Mouse (Mus musculus) MEL (cell line): ENCODE data around the gene Calm5. TPM values are rescaled to one million over a fixed set of nuclear protein-coding genes. Genes with fewer than 3 reads are reported as not detected.

ENCODE experiments used
- DNase-seq: peaks from one replicate; pipeline ENCODE4 v3.0.0; 2011; ENCODE audit warnings: low read depth, low spot score
- H3K27ac ChIP-seq: 2 replicates; pipeline ENCODE4 v1.5.1; 2012; ENCODE audit warnings: low read depth, mild to moderate bottlenecking, control low read depth, low read length, moderate library complexity; ENCODE audit not compliant: control insufficient read depth
- H3K27me3 ChIP-seq, 2 experiments: fragments of 150-350 bp in 1 of 2; sonication (generic) in 1 of 2; 2 replicates each; pipeline ENCODE4 v1.6.1; 2012; ENCODE audit warnings: low read length in 2 of 2, mild to moderate bottlenecking in 2 of 2, improper control_type of control experiment in 1 of 2, moderate library complexity in 1 of 2; ENCODE audit not compliant: insufficient read depth in 2 of 2, control insufficient read depth in 1 of 2
- H3K36me3 ChIP-seq, 2 experiments: 2 replicates each; pipeline ENCODE4 v1.6.1; 2012 to 2014; ENCODE audit warnings: low read length in 2 of 2, improper control_type of control experiment in 1 of 2, inconsistent platforms in 1 of 2, mild to moderate bottlenecking in 1 of 2; ENCODE audit not compliant: insufficient read depth in 2 of 2, control insufficient read depth in 1 of 2
- H3K4me1 ChIP-seq, 2 experiments: fragments of 150-350 bp in 1 of 2; sonication (generic) in 1 of 2; 2 replicates each; pipeline ENCODE4 v1.6.1; 2012; ENCODE audit warnings: low read length in 2 of 2, improper control_type of control experiment in 1 of 2, mild to moderate bottlenecking in 1 of 2; ENCODE audit not compliant: insufficient read depth in 2 of 2, control insufficient read depth in 1 of 2
- H3K4me3 ChIP-seq, 2 experiments: fragments of 150-350 bp in 1 of 2; sonication (generic) in 1 of 2; 2 replicates each; pipeline ENCODE4 v1.5.1; 2012; ENCODE audit warnings: low read depth in 2 of 2, low read length in 2 of 2, mild to moderate bottlenecking in 2 of 2, moderate library complexity in 2 of 2, control low read depth in 1 of 2, improper control_type of control experiment in 1 of 2; ENCODE audit not compliant: control insufficient read depth in 1 of 2, insufficient read depth in 1 of 2
- H3K79me2 ChIP-seq: 2 replicates; pipeline ENCODE4 v1.6.1; 2012; ENCODE audit warnings: mild to moderate bottlenecking, low read length, moderate library complexity; ENCODE audit not compliant: control insufficient read depth, poor library complexity, insufficient read depth
- H3K9ac ChIP-seq: 2 replicates; pipeline ENCODE4 v1.6.1; 2012; ENCODE audit warnings: low read depth, mild to moderate bottlenecking, control low read depth, low read length, moderate library complexity; ENCODE audit not compliant: control insufficient read depth, poor library complexity, severe bottlenecking
- H3K9me3 ChIP-seq: fragments of 150-350 bp; sonication (generic); replicated peaks from 2 replicates; pipeline ENCODE4 v1.6.1; 2012; ENCODE audit warnings: mild to moderate bottlenecking, low read length, improper control_type of control experiment, moderate library complexity; ENCODE audit not compliant: insufficient read depth
- CHD2 ChIP-seq: IDR thresholded peaks from 2 replicates; pipeline ENCODE4 v1.6.1; 2011; ENCODE audit warnings: low read length, improper control_type of control experiment
- E2F4 ChIP-seq: IDR thresholded peaks from 2 replicates; pipeline ENCODE4 v1.6.1; 2011; ENCODE audit warnings: low read depth, low read length, improper control_type of control experiment, borderline replicate concordance
- ELF1 ChIP-seq: IDR thresholded peaks from 2 replicates; pipeline ENCODE4 v1.6.1; 2014; ENCODE audit warnings: low read depth, mild to moderate bottlenecking, inconsistent platforms, low read length, improper control_type of control experiment, moderate library complexity
- EP300 ChIP-seq, 2 experiments: IDR thresholded peaks; 2 replicates each; pipeline ENCODE4 v1.6.1; 2011; ENCODE audit warnings: improper control_type of control experiment in 2 of 2, low read length in 2 of 2, low read depth in 1 of 2, mild to moderate bottlenecking in 1 of 2
- ETS1 ChIP-seq: IDR thresholded peaks from 2 replicates; pipeline ENCODE4 v1.6.1; 2012; ENCODE audit warnings: low read depth, mild to moderate bottlenecking, inconsistent platforms, low read length, improper control_type of control experiment, moderate library complexity
- GABPA ChIP-seq: IDR thresholded peaks from 2 replicates; pipeline ENCODE4 v1.6.1; 2012; ENCODE audit warnings: low read depth, mild to moderate bottlenecking, inconsistent platforms, low read length, improper control_type of control experiment, moderate library complexity
- GATA1 ChIP-seq: IDR thresholded peaks from 2 replicates; pipeline ENCODE4 v1.6.1; 2011; ENCODE audit warnings: low read depth, low read length, improper control_type of control experiment
- JUND ChIP-seq: IDR thresholded peaks from 2 replicates; pipeline ENCODE4 v1.6.1; 2011; ENCODE audit warnings: low read depth, mild to moderate bottlenecking, improper control_type of control experiment, low read length
- KAT2A ChIP-seq: conservative IDR thresholded peaks from 2 replicates; pipeline ENCODE4 v1.6.1; 2012; ENCODE audit warnings: low read depth, low read length, improper control_type of control experiment, inconsistent platforms
- MAFK ChIP-seq: IDR thresholded peaks from 2 replicates; pipeline ENCODE4 v1.6.1; 2011; ENCODE audit warnings: low read depth, mild to moderate bottlenecking, low read length, improper control_type of control experiment, borderline replicate concordance
- MAZ ChIP-seq: IDR thresholded peaks from 2 replicates; pipeline ENCODE4 v1.6.1; 2012; ENCODE audit warnings: low read depth, mild to moderate bottlenecking, inconsistent platforms, low read length, improper control_type of control experiment
- MEF2A ChIP-seq: IDR thresholded peaks from 2 replicates; pipeline ENCODE4 v1.6.1; 2014; ENCODE audit warnings: low read depth, mild to moderate bottlenecking, inconsistent platforms, low read length, improper control_type of control experiment; ENCODE audit not compliant: poor library complexity, insufficient replicate concordance, severe bottlenecking; ENCODE audit errors: extremely low read depth
- MXI1 ChIP-seq: IDR thresholded peaks from 2 replicates; pipeline ENCODE4 v1.6.1; 2011; ENCODE audit warnings: mild to moderate bottlenecking, low read depth, low read length, improper control_type of control experiment
- MYB ChIP-seq: IDR thresholded peaks from 2 replicates; pipeline ENCODE4 v1.6.1; 2011; ENCODE audit warnings: mild to moderate bottlenecking, low read depth, low read length, improper control_type of control experiment
- MYC ChIP-seq: IDR thresholded peaks from 2 replicates; pipeline ENCODE4 v1.6.1; 2011; ENCODE audit warnings: low read depth, mild to moderate bottlenecking, low read length, improper control_type of control experiment, moderate library complexity
- NELFE ChIP-seq: IDR thresholded peaks from 2 replicates; pipeline ENCODE4 v1.6.1; 2011; ENCODE audit warnings: low read depth, low read length, improper control_type of control experiment
- NRF1 ChIP-seq: IDR thresholded peaks from 2 replicates; pipeline ENCODE4 v1.6.1; 2014; ENCODE audit warnings: low read depth, mild to moderate bottlenecking, inconsistent platforms, low read length, improper control_type of control experiment, moderate library complexity; ENCODE audit not compliant: poor library complexity, insufficient read depth, severe bottlenecking
- POLR2AphosphoS5 ChIP-seq: IDR thresholded peaks from 2 replicates; pipeline ENCODE4 v1.6.1; 2012; ENCODE audit warnings: low read depth, borderline replicate concordance, mild to moderate bottlenecking, inconsistent platforms, low read length, moderate library complexity, mixed read lengths
- RAD21 ChIP-seq: IDR thresholded peaks from 2 replicates; pipeline ENCODE4 v1.6.1; 2011; ENCODE audit warnings: mild to moderate bottlenecking, low read depth, low read length, improper control_type of control experiment
- SIN3A ChIP-seq: IDR thresholded peaks from 2 replicates; pipeline ENCODE4 v1.6.1; 2012; ENCODE audit warnings: low read length, improper control_type of control experiment, inconsistent platforms
- SMC3 ChIP-seq: IDR thresholded peaks from 2 replicates; pipeline ENCODE4 v1.6.1; 2011; ENCODE audit warnings: low read depth, low read length, improper control_type of control experiment
- TAL1 ChIP-seq: IDR thresholded peaks from 2 replicates; pipeline ENCODE4 v1.6.1; 2012; ENCODE audit warnings: mild to moderate bottlenecking, inconsistent platforms, low read length, moderate library complexity, mixed read lengths
- TBP ChIP-seq: IDR thresholded peaks from 2 replicates; pipeline ENCODE4 v1.8.0; 2011; ENCODE audit warnings: low read depth, low read length, improper control_type of control experiment
- TCF12 ChIP-seq: IDR thresholded peaks from 2 replicates; pipeline ENCODE4 v1.6.1; 2014; ENCODE audit warnings: low read depth, mild to moderate bottlenecking, inconsistent platforms, low read length, improper control_type of control experiment, moderate library complexity
- USF2 ChIP-seq, 2 experiments: IDR thresholded peaks; 2 replicates each; pipeline ENCODE4 v1.6.1; 2011 to 2012; ENCODE audit warnings: improper control_type of control experiment in 2 of 2, low read length in 2 of 2, borderline replicate concordance in 1 of 2, inconsistent platforms in 1 of 2, low read depth in 1 of 2, mild to moderate bottlenecking in 1 of 2; ENCODE audit not compliant: insufficient read depth in 1 of 2
- ZC3H11A ChIP-seq: IDR thresholded peaks from 2 replicates; pipeline ENCODE4 v1.6.1; 2012; ENCODE audit warnings: low read depth, mild to moderate bottlenecking, inconsistent platforms, low read length, improper control_type of control experiment
- ZKSCAN1 ChIP-seq: IDR thresholded peaks from 2 replicates; pipeline ENCODE4 v1.6.1; 2012; ENCODE audit warnings: low read depth, mild to moderate bottlenecking, inconsistent platforms, low read length, improper control_type of control experiment, moderate library complexity
- ZMIZ1 ChIP-seq: IDR thresholded peaks from 2 replicates; pipeline ENCODE4 v1.6.1; 2012; ENCODE audit warnings: low read depth, mild to moderate bottlenecking, inconsistent platforms, low read length, improper control_type of control experiment, moderate library complexity
- ZNF384 ChIP-seq: IDR thresholded peaks from 2 replicates; pipeline ENCODE4 v1.6.1; 2012; ENCODE audit warnings: low read depth, mild to moderate bottlenecking, inconsistent platforms, low read length, improper control_type of control experiment
- polyA plus RNA-seq, 2 experiments: library from polyadenylated mRNA; stranded (reverse) in 1 of 2; unstranded in 1 of 2; fragments of >175 nt in 1 of 2; fragments of >200 nt in 1 of 2; gene quantifications; 2 replicates each; pipeline versions ENCODE4 v1.2.1 to v1.2.4; 2012; ENCODE audit warnings: low replicate concordance in 2 of 2, low read depth in 1 of 2; ENCODE audit not compliant: insufficient read length in 2 of 2, insufficient read depth in 1 of 2, missing spikeins in 1 of 2
- total RNA-seq: library from RNA; depleted of rRNA; stranded (reverse); fragments of 300-350 nt; gene quantifications from 2 replicates; pipeline ENCODE4 v1.2.3, GENCODE M21; 2012

The Calm5 gene
- total and polyA plus RNA-seq, 3 experiments, result not detected

DNA sequence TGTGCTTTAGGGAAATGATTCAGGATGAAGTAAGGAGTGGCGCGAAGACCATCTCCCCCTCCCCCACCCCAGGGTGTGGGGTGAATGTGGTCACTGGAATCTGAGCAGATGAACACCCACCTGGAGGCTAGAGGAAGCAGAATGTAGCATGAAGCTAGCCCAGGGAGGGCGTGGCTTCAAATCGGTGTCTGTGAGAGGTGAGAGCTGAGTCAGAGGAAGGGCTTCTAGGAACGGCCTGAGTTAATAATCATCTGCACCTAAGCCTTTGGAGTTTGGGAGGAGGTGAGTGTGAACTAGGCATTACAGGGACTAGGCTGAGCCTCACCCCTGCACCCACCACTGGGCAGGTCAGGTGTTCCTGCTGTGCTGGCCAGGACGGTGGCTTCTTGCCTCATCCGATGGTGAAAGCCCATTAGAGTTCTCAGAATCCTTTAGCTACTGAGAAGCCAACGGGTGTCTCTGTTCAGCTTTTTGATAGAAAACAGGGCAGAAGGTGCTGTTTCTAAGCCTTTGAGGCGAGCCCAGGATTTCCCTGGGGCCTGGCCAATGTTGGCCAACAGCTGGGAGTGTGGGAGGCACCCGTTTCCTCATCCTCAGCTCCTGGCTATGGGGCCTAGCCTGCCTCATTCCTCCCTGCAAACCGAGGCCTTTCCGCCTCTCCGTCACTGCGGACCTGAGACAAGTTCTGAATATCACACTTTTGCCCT, 11.8 kb downstream of the Calm5 start (continued):
- no peak for TF ChIP-seq ZNF384
- TF ChIP-seq SIN3A, result no peak
- no peak for TF ChIP-seq ZKSCAN1
- no peak; the same call in 1 of the 2 replicates for TF ChIP-seq NELFE
- no peak for TF ChIP-seq ZMIZ1
- TF ChIP-seq MAFK, result no peak
- peak; percentile 39; the same call in 1 of the 2 replicates for TF ChIP-seq TBP
- TF ChIP-seq EP300 (IDR thresholded peaks at IDR 0.05; ENCODE audit: low read depth in 1 of 2, low read length in 2 of 2), result peak in 1 of 2 experiments; percentile 50; a peak in 1 of 4 replicates
- no peak for TF ChIP-seq KAT2A
- no peak for TF ChIP-seq MEF2A
- TF ChIP-seq MYB, result no peak
- TF ChIP-seq JUND, result no peak
- no peak for TF ChIP-seq MAZ
- no peak for TF ChIP-seq ELF1
- TF ChIP-seq ETS1, result peak; percentile 49; the same call in 1 of the 2 replicates
- no peak for TF ChIP-seq GABPA
- TF ChIP-seq USF2 (IDR thresholded peaks at IDR 0.05; ENCODE audit: borderline replicate concordance in 1 of 2, insufficient read depth in 1 of 2, low read depth in 1 of 2, low read length in 2 of 2), result no peak
- TF ChIP-seq TCF12, result no peak
- TF ChIP-seq CHD2, result no peak
- TF ChIP-seq SMC3, result no peak
- peak; percentile 48; the same call in 1 of the 2 replicates for TF ChIP-seq MXI1
- TF ChIP-seq NRF1, result no peak

DNA sequence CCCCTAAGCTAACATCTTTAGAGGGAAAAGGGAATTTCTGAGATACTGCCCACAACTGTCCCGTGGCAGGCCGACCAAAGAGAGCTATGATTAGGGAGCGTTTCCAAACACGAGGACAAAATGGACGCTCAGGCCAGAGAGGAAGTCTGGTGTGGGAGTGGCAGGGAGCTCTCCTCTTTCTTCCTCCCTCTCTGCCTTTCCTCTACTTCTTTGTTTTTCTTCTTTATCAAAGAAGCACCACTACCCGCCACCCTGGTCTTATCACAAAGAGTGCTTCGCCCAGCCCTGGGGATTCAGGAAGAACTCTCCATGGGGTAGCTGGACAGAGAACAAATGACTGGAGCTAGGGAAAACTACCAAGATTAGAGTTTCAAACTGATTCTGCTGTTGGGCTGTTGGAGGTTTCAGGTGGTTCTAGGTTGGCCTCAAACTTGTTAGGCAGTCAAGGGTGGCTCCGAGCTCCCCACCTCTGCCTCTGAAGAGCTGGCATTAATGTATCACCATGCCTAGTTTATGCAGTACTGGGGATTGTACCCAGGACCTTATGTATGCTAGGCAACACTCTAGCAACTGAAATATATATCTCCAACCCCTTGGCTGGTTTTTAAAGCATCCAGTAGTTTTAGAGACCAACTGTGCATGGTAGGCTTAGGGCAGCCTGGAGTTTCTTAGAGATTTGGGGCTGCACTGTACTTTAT, 12.5 kb downstream of the Calm5 start:
- H3K9me3 ChIP-seq, result no peaks in the 10 kb centered on the region
- H3K79me2 ChIP-seq, result no peaks in the 10 kb centered on the region; the same call in 1 of the 2 replicates
- H3K27me3 ChIP-seq, result no peaks in the 10 kb centered on the region
- peaks cover 0 to 41% of the 10 kb centered on the region in 2 experiments; a peak in 2 of 4 replicates for H3K36me3 ChIP-seq
- DNase-seq, result peak; percentile 85
- H3K4me1 ChIP-seq, result peaks cover 11 to 50% of the 10 kb centered on the region in 2 experiments
- peak overlapping the region; percentile 71 for H3K9ac ChIP-seq
- peak overlapping the region; percentile 97 for H3K27ac ChIP-seq
- H3K4me3 ChIP-seq, result peak overlapping the region; percentile 41 to 51
- TF ChIP-seq E2F4, result peak; percentile 59; the same call in 1 of the 2 replicates
- TF ChIP-seq ZMIZ1, result 0 out of 2 replicates have a peak, but pooled peaks have one; percentile 56
- TF ChIP-seq NELFE, result peak; percentile 74
- TF ChIP-seq ZNF384, result no peak
- peak; percentile 58 for TF ChIP-seq TBP
- TF ChIP-seq MYC, result peak; percentile 91
- TF ChIP-seq KAT2A, result no peak
- no peak for TF ChIP-seq SMC3
- 0 out of 2 replicates have a peak, but pooled peaks have one; percentile 24 for TF ChIP-seq ELF1
- no peak for TF ChIP-seq RAD21
- peak; percentile 91 for TF ChIP-seq GATA1
- no peak for TF ChIP-seq JUND
- TF ChIP-seq MAFK, result peak; percentile 11; the same call in 1 of the 2 replicates
- TF ChIP-seq MYB, result no peak; the same call in 1 of the 2 replicates
- TF ChIP-seq ZC3H11A, result no peak
- no peak for TF ChIP-seq CHD2
- TF ChIP-seq TAL1, result peak; percentile 88
- no peak for TF ChIP-seq ZKSCAN1
- no peak for TF ChIP-seq POLR2AphosphoS5
- TF ChIP-seq TCF12, result peak; percentile 90
- TF ChIP-seq NRF1, result no peak
